Mouse (Mus musculus) G1E (cell line): ENCODE results near the gene Slc39a8.

Source experiments
- CTCF ChIP-seq: IDR thresholded peaks from 2 replicates; pipeline ENCODE4 v1.5.1; 2012; ENCODE audit warnings: low read depth, low read length, inconsistent platforms, mixed read lengths
- GATA1 ChIP-seq: IDR thresholded peaks from 2 replicates; pipeline ENCODE4 v1.6.1; 2012; ENCODE audit warnings: borderline replicate concordance, low read length, inconsistent platforms, mixed read lengths

- TF ChIP-seq GATA1 (no peak), CTCF (no peak)
These were observed 40.0 kb upstream of the Slc39a8 start for GRCm38 (mm10) chr3:135785065-135785464.
